Mouse (Mus musculus) CD4-positive, CD25-positive, alpha-beta regulatory T cell, adult 2 months (primary cell): ENCODE data around the gene Nell1.

Source experiments
- DNase-seq: peaks from one replicate; pipeline ENCODE4 v3.0.0-alpha.2; 2012; ENCODE audit warnings: low read depth, low spot score

The Nell1 gene

GRCm38 (mm10) chr7:50543373-50543772 lies 568.7 kb downstream of the Nell1 start:
- DNase-seq, result no peak

- no peak for DNase-seq
These were observed 574.9 kb downstream of the Nell1 start for GRCm38 (mm10) chr7:50549572-50549971.

- DNase-seq, result no peak
These were observed 576.8 kb downstream of the Nell1 start for GRCm38 (mm10) chr7:50551426-50551825.

GRCm38 (mm10) chr7:50562708-50563107 lies 588.0 kb downstream of the Nell1 start:
- no peak for DNase-seq

- DNase-seq, result no peak
These were observed 599.2 kb downstream of the Nell1 start for GRCm38 (mm10) chr7:50573841-50574240.

GRCm38 (mm10) chr7:50588642-50589424 lies 614.2 kb downstream of the Nell1 start:
- DNase-seq, result no peak

- DNase-seq, result no peak
These were observed 624.2 kb downstream of the Nell1 start, which contains the start of gene 4933405O20Rik for GRCm38 (mm10) chr7:50598890-50599289. 4933405O20Rik (plus strand) TSS chr7:50599190.

GRCm38 (mm10) chr7:50614101-50614500 lies 639.4 kb downstream of the Nell1 start:
- no peak for DNase-seq

GRCm38 (mm10) chr7:50629186-50629585 lies 654.5 kb downstream of the Nell1 start:
- DNase-seq, result no peak

GRCm38 (mm10) chr7:50633147-50633546 lies 658.5 kb downstream of the Nell1 start:
- DNase-seq, result no peak

- DNase-seq, result no peak
These were observed 697.6 kb downstream of the Nell1 start for GRCm38 (mm10) chr7:50672266-50672665.

- no peak for DNase-seq
These were observed 700.8 kb downstream of the Nell1 start for GRCm38 (mm10) chr7:50675444-50675843.

- DNase-seq, result no peak
These were observed 702.8 kb downstream of the Nell1 start for GRCm38 (mm10) chr7:50677511-50677910.

- no peak for DNase-seq
These were observed 711.7 kb downstream of the Nell1 start for GRCm38 (mm10) chr7:50686337-50686736.

- no peak for DNase-seq
These were observed 750.5 kb downstream of the Nell1 start for GRCm38 (mm10) chr7:50725166-50725565.

- DNase-seq, result no peak
These were observed 756.3 kb downstream of the Nell1 start for GRCm38 (mm10) chr7:50730951-50731350.

GRCm38 (mm10) chr7:50755516-50755915 lies 780.9 kb downstream of the Nell1 start:
- DNase-seq, result no peak

GRCm38 (mm10) chr7:50756409-50756808 lies 781.7 kb downstream of the Nell1 start:
- DNase-seq, result no peak

GRCm38 (mm10) chr7:50773516-50773915 lies 798.9 kb downstream of the Nell1 start:
- no peak for DNase-seq

GRCm38 (mm10) chr7:50781105-50781504 lies 806.4 kb downstream of the Nell1 start:
- no peak for DNase-seq

GRCm38 (mm10) chr7:50783652-50784051 lies 809.0 kb downstream of the Nell1 start:
- no peak for DNase-seq

- DNase-seq, result no peak
These were observed 851.5 kb downstream of the Nell1 start for GRCm38 (mm10) chr7:50826180-50826579.

GRCm38 (mm10) chr7:50832799-50833198 lies 858.1 kb downstream of the Nell1 start:
- no peak for DNase-seq

GRCm38 (mm10) chr7:50842646-50843045 lies 868.0 kb downstream of the Nell1 start:
- no peak for DNase-seq
